Mouse (Mus musculus) right cerebral cortex, postnatal 25 days (tissue): ENCODE measurements at regions not wholly inside any gene's neighbourhood (a gene's known extent, or its start where the extent isn't known, plus 50 kb on each side); places are given as distances from the start of the nearest gene placed in this dataset.

Experiments used
- DNase-seq: peaks from one replicate; pipeline ENCODE4 v3.0.0; 2022

DNA sequence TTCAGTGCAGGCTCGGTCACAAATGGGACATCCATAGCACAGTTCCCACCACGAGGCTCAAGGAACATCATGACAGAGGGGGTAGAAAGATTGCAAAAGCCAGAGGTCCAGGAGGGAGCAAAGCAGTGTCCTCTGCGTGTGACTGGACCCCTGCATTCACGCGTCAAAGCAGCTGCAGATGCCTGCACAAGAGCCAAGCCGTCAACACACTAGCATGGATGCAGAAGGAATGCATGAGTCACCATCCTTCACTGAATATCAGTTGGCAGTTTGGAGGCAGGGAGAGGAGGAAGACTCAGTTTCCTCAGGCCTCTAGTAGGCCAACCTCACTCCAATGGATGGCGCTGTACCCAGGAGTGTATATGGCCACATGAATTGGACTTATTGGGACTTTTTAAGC is 130.0 kb upstream of the N6amt1 start:
- DNase-seq = no peak

GRCm38 (mm10) chr16:87220611-87221010 is 133.4 kb upstream of the N6amt1 start:
- DNase-seq = no peak

DNA sequence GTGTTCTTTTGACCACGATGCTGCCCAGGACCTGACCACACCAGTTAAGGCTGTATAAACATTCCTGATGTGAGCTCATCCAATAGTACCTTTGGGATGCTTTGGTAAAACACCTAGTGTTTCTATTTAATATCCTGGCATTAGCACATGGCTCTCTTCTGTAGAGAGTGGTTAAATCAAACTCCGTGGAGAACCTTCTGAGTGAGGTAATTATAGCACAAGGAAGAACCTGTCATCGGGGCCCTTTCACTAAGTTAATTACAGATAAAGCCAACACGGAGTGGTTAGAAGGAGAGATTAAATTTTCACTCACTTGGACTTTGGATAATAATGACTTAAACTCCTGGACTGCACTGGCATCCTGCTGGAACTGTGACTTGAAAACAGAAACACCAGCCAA is 133.8 kb upstream of the N6amt1 start:
- DNase-seq = no peak

DNA sequence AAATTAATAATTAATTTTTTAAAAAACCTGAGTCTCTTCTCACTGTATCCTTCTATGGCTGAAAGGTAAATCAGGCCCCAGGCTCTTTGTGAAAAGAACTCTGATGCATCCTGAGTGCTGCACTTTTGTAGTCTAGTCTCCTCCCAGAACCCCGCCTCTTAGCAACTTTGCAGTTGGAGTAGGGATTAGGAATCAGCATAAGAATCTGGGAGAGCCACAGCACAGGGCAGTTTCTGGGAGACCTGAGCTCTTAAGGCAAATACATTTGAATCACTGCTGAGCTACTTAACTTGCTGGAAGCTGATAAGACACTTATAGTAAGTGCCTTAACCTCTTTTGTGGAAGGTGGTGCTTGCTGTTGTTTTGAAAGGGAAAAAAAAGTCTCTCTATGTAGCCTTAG is 146.1 kb upstream of the N6amt1 start:
- DNase-seq = no peak

DNA sequence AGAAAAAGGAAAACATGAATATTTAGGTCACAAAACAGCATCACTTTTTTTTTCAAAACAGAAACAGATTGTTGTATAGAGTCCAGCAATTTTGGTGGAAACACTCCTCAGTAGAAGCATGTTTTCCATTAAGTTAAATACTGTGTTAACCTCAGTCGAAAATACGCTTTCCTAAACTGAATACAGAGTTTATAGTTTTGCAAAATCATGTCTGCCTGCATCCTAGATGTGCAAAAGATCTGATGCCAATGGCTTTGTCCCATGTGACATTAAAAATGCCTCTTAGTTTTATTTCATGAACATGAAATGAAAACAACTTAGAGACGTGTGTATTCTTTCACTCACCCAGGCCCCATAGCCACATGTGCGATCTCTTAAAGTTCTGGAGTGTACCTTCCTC is 163.5 kb upstream of the N6amt1 start:
- DNase-seq = no peak

GRCm38 (mm10) chr16:87188737-87189136 is 165.2 kb upstream of the N6amt1 start:
- no peak for DNase-seq

- DNase-seq = no peak
Measured at GRCm38 (mm10) chr16:87172395-87172794, 181.6 kb upstream of the N6amt1 start.

DNA sequence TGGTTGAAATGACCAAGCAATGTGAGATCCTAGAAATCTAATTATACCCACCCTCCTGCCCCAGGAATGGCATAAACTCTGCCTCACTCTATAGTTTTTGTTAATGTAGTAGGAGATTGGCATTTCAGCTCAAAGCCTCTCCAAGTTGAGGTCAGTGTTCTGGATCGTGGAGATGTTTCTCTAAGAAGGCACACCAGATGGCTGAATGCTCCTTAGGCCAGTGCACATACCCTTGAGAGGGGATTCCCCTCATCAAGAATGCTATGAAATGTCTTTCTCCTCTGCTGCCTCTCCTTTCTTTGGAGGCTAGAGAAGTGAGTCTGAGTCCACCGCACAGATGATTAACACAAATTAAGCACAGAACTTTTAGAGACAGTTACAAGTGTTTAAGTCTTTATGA is 214.7 kb upstream of the N6amt1 start:
- no peak for DNase-seq

DNA sequence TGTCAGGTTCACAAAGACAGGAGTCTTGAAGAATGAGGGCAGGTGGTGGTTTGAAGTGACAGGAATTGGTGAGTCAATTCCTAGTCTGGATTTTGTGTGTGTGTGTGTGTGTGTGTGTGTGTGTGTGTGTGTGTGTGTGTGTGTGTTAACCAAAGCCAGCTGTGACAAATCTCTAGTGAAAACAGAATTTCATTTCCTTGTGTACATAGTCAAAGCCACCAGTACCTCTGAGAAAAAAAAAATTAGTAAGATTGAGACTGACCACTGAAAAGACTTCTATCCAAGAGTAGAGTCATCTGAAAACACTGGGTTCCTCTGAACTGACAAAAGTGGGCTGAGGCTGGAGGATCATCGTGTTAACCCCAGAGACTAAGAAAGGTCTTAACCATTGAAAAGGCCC is 217.5 kb upstream of the N6amt1 start:
- DNase-seq = no peak

- no peak for DNase-seq
Measured at GRCm38 (mm10) chr16:87134452-87134851, 219.5 kb upstream of the N6amt1 start.

DNA sequence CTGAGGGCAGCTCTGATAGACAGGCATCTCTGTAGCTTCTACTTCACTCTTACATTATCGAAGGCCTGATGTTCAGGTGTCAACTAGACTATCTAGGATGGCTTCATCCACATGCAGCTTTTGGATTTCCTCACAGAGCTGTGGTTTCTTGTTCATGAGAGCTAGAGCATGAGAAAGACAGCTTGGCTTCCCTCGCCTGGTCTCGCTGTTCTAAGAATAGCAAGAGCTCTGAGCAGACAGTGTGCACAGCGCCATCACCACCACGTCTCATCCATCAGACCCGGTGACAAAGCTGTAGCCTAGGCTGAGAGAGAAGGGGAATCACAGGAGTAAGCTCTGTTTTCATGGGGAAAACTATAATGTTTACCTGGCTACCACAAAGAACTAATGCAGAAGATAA is 220.1 kb upstream of the N6amt1 start:
- no peak for DNase-seq

DNA sequence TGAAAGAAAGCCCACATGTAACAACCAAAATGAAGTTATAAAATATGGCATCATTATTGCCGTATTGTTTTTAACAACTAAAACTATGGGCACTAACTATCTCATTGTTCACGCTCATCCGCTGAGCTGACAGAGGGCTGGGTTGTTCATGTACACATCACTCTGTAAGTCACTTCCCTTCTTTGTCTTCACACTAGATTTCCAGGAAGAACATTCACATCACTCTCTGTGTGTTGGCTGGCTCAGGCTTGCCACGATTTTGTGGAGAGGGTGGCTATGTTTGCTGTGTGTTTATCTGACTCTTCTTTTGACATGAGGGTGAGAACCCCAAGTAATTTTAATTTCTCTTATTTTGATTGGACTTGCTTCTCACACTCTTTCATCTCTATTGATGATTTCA is 221.9 kb upstream of the N6amt1 start:
- DNase-seq = no peak

- DNase-seq = no peak
Measured at GRCm38 (mm10) chr16:87130733-87131640, 223.0 kb upstream of the N6amt1 start.

DNA sequence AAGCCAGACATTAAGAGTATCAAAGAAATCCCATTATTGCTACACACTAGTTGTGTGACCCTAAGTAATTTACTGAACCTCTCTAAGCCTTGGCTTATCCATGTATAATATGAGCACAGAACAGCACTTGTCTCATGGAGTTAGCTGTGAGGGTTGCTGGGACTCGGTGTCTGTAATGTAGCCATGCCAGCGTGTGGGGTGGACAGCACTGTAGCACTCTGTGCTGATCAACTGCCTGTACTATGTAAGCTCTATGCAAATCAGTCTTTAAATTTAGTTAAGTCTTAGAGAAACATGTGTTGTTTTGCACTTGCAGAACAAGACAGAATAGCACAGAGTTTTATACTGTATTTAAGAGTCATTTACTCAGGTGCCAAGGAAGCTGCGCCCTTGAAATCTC is 225.0 kb upstream of the N6amt1 start:
- DNase-seq = no peak

DNA sequence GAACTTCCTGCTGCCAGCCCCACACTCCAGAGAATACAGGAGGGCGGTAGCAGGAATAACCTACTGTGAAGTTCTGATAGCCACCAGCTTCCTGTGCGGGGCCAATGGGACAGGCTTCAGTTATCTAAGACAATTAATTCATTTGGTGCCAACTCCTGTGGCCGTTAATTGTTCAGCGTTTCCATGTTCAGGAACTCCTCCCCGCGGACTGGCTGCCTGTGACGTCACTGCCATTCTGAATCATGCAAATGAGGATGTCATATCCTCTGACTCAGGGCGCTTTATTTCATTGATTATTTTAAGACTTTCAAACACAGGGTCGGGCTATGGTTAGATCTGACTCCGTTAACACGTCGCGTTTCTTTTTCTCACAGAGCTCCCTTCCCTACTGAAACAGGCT is 225.8 kb upstream of the N6amt1 start:
- DNase-seq = peak; percentile 52

GRCm38 (mm10) chr16:87124519-87124918 is 229.5 kb upstream of the N6amt1 start:
- DNase-seq = no peak

GRCm38 (mm10) chr16:87103599-87103998 is 250.4 kb upstream of the N6amt1 start:
- DNase-seq = no peak

- DNase-seq = no peak
Measured at GRCm38 (mm10) chr16:87102057-87102456, 251.9 kb upstream of the N6amt1 start.

DNA sequence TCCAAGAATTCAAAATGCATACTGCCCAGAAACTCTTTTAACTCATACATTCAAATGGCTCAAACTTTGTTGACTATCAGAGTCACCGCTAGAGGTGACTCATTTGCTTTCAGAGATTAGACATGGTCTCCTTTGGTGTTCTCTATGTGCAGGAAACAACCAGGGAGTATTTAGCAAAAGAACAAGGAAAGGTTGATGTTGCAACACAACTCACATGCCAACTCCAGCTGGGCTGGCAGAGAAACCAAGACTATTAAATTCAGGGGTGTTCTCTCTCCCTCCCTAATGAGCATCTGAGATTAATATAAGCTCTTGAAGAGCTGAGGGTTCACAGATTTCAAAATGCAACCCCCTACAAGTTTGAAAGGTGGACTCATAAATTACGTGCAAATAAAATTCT is 262.0 kb upstream of the N6amt1 start:
- no peak for DNase-seq

DNA sequence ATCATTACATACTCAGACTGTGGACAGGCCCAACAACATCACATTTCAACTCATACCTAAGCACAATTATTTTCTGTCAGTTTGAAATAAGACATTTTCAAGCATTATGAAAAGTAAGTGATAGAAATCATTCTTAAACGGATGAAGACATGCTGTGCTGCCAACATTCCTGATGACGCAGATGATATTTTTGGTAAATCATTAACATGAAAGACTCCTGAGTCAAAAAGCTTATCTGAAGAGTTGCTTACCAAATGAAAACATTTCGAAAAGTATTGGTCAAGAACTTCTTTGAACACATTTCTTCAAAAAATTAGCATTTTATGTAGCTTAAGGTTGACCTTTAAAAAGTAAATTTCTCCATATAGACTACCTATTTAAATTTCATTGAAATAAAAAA is 264.7 kb upstream of the N6amt1 start:
- no peak for DNase-seq

- no peak for DNase-seq
Measured at GRCm38 (mm10) chr16:87083505-87083904, 270.5 kb upstream of the N6amt1 start.

DNA sequence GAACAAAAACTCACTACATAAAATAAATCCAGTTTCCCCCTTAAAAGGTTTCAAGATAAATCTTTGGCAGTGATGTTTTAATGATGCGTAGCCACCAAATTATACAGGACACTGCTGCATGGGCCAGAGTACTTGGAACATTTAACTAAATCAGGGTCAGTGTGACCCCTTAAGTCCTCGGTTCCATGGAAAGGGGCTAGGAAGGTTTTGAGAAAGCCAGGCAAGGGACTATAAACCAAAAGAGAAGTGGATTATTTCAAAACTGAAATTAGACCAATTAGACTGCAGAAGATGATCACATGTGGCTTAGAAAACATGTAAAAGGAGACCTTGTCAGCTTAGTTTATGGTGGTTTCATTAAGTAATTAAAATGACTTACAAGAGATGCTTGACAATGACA is 276.6 kb upstream of the N6amt1 start:
- DNase-seq = no peak

- no peak for DNase-seq
Measured at GRCm38 (mm10) chr16:87069294-87069693, 284.7 kb upstream of the N6amt1 start.

DNA sequence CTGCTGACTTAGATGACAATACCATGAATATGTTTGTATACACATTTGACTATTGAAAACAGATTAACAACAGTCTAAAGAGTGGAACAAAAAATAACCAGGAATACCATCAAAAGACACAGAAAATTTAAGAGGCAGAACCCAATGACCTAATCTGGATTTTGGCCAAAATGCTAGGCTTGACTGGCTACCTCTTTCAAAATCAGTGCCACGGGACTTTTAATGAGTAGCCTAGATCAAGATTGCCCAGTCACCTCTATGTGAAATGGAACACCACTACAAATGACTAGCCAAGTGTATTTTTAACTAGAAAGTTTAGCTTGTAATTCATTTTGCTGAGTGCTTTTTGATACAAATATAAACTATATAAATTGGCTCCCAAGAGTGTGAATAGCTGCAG is 286.0 kb upstream of the N6amt1 start:
- no peak for DNase-seq

DNA sequence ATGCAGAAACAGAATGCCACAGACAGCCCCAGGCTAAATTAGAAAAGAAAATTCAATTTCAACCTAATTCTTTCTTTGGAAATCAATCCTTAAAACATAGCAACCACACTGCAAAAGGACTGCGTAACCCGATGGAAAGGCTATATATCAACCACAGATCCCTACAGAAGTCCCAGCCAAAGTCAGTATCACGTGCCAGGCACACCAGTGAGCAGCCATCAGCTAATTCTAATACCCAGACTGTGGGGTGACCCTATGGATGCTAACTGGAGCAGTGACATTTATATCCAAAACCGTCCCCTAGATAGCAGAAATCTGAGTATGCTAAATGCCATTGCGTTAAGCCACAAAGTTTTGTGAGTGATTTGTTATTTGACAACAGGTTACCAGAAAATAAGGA is 286.5 kb upstream of the N6amt1 start:
- no peak for DNase-seq
